Mouse (Mus musculus) CH12.LX (cell line): Measurements from ENCODE around the gene Tmem123. TPM values are rescaled to one million over a fixed set of nuclear protein-coding genes. Genes with fewer than 3 reads are reported as not detected.
A peak's percentile ranks its signal among the peaks of the same experiment; 100 is the strongest.

Experiments
- DNase-seq: peaks from one replicate; pipeline ENCODE4 v3.0.0-alpha.2; 2013; ENCODE audit errors: extremely low read depth
- H3K27ac ChIP-seq: 2 replicates; pipeline ENCODE4 v1.5.1; 2012; ENCODE audit warnings: low read depth, mild to moderate bottlenecking, control low read depth, moderate library complexity; ENCODE audit not compliant: insufficient read depth
- H3K27me3 ChIP-seq: replicated peaks from 2 replicates; pipeline ENCODE3; 2012; ENCODE audit warnings: inconsistent platforms
- H3K36me3 ChIP-seq, 2 experiments: replicated peaks in 1 of 2; 2 replicates each; pipeline versions ENCODE3 to v1.6.1; 2012; ENCODE audit warnings: inconsistent platforms in 1 of 2, low read length in 1 of 2, mild to moderate bottlenecking in 1 of 2, mixed read lengths in 1 of 2, moderate library complexity in 1 of 2; ENCODE audit not compliant: control insufficient read depth in 1 of 2, insufficient read depth in 1 of 2
- H3K4me1 ChIP-seq, 2 experiments: 2 replicates each; pipeline ENCODE4 v1.6.1; 2012; ENCODE audit warnings: inconsistent platforms in 1 of 2, moderate library complexity in 1 of 2; ENCODE audit not compliant: insufficient read depth in 2 of 2, control insufficient read depth in 1 of 2
- H3K4me2 ChIP-seq: 2 replicates; pipeline ENCODE4 v1.6.1; 2012; ENCODE audit warnings: low read depth, mild to moderate bottlenecking, control low read depth; ENCODE audit not compliant: poor library complexity, insufficient read depth, severe bottlenecking
- H3K4me3 ChIP-seq, 3 experiments: fragments of 150-350 bp in 1 of 3; sonication (generic) in 1 of 3; replicated peaks in 1 of 3; 2 replicates each; pipeline versions ENCODE3 to v1.5.1; 2011 to 2012; ENCODE audit warnings: low read depth in 2 of 3, low read length in 2 of 3, mild to moderate bottlenecking in 2 of 3, moderate library complexity in 2 of 3, control low read depth in 1 of 3, improper control_type of control experiment in 1 of 3, inconsistent platforms in 1 of 3, mixed read lengths in 1 of 3; ENCODE audit not compliant: poor library complexity in 1 of 3
- H3K79me2 ChIP-seq: replicated peaks from 2 replicates; pipeline ENCODE4 v1.6.1; 2012; ENCODE audit warnings: mild to moderate bottlenecking, moderate library complexity; ENCODE audit not compliant: control insufficient read depth, poor library complexity, insufficient read depth, severe bottlenecking; ENCODE audit errors: extremely low read depth
- H3K9ac ChIP-seq: 2 replicates; pipeline ENCODE4 v1.6.1; 2012; ENCODE audit warnings: low read depth, mild to moderate bottlenecking, control low read depth, moderate library complexity; ENCODE audit not compliant: insufficient read depth
- H3K9me3 ChIP-seq: replicated peaks from 2 replicates; pipeline ENCODE3; 2012; ENCODE audit warnings: low read length, inconsistent platforms, mixed read lengths
- CHD2 ChIP-seq: IDR thresholded peaks from 2 replicates; pipeline ENCODE4 v1.6.1; 2011; ENCODE audit warnings: low read length, improper control_type of control experiment
- CTCF ChIP-seq, 2 experiments: IDR thresholded peaks in 1 of 2; conservative IDR thresholded peaks in 1 of 2; 2 replicates each; pipeline ENCODE4 v1.5.1; 2011 to 2012; ENCODE audit warnings: low read depth in 2 of 2, low read length in 2 of 2, improper control_type of control experiment in 1 of 2, inconsistent platforms in 1 of 2, mild to moderate bottlenecking in 1 of 2, moderate library complexity in 1 of 2
- E2F4 ChIP-seq: IDR thresholded peaks from 2 replicates; pipeline ENCODE4 v1.6.1; 2011; ENCODE audit warnings: low read depth, low read length, improper control_type of control experiment; ENCODE audit not compliant: insufficient replicate concordance
- ELF1 ChIP-seq: IDR thresholded peaks from 2 replicates; pipeline ENCODE4 v1.6.1; 2014; ENCODE audit warnings: low read depth, mild to moderate bottlenecking, inconsistent platforms, low read length, improper control_type of control experiment
- EP300 ChIP-seq: IDR thresholded peaks from 2 replicates; pipeline ENCODE4 v1.6.1; 2011; ENCODE audit warnings: low read length, improper control_type of control experiment
- ETS1 ChIP-seq: conservative IDR thresholded peaks from 2 replicates; pipeline ENCODE4 v1.6.1; 2012; ENCODE audit warnings: low read depth, mild to moderate bottlenecking, inconsistent platforms, low read length, improper control_type of control experiment, moderate library complexity
- HCFC1 ChIP-seq: IDR thresholded peaks from 2 replicates; pipeline ENCODE4 v1.6.1; 2012; ENCODE audit warnings: low read depth, mild to moderate bottlenecking, inconsistent platforms, low read length, improper control_type of control experiment
- IRF4 ChIP-seq: IDR thresholded peaks from 2 replicates; pipeline ENCODE4 v1.6.1; 2014; ENCODE audit warnings: low read depth, mild to moderate bottlenecking, inconsistent platforms, low read length, improper control_type of control experiment
- JUND ChIP-seq: conservative IDR thresholded peaks from 2 replicates; pipeline ENCODE4 v1.6.1; 2011; ENCODE audit warnings: low read depth, low read length, improper control_type of control experiment
- KAT2A ChIP-seq: IDR thresholded peaks from 2 replicates; pipeline ENCODE4 v1.6.1; 2012; ENCODE audit warnings: low read length, improper control_type of control experiment, inconsistent platforms; ENCODE audit not compliant: insufficient replicate concordance
- MAFK ChIP-seq: IDR thresholded peaks from 2 replicates; pipeline ENCODE4 v1.6.1; 2011; ENCODE audit warnings: low read length, improper control_type of control experiment; ENCODE audit not compliant: insufficient replicate concordance
- MAZ ChIP-seq: IDR thresholded peaks from 2 replicates; pipeline ENCODE4 v1.6.1; 2012; ENCODE audit warnings: low read depth, mild to moderate bottlenecking, inconsistent platforms, low read length, improper control_type of control experiment, moderate library complexity
- MEF2A ChIP-seq: IDR thresholded peaks from 2 replicates; pipeline ENCODE4 v1.6.1; 2014; ENCODE audit warnings: low read depth, mild to moderate bottlenecking, inconsistent platforms, low read length, improper control_type of control experiment, borderline replicate concordance
- MXI1 ChIP-seq: IDR thresholded peaks from 2 replicates; pipeline ENCODE4 v1.6.1; 2011; ENCODE audit warnings: mild to moderate bottlenecking, low read depth, low read length, improper control_type of control experiment
- MYC ChIP-seq: IDR thresholded peaks from 2 replicates; pipeline ENCODE4 v1.6.1; 2011; ENCODE audit warnings: low read depth, mild to moderate bottlenecking, improper control_type of control experiment, low read length
- NELFE ChIP-seq: IDR thresholded peaks from 2 replicates; pipeline ENCODE4 v1.6.1; 2011; ENCODE audit warnings: low read depth, low read length, improper control_type of control experiment
- NRF1 ChIP-seq: IDR thresholded peaks from 2 replicates; pipeline ENCODE4 v1.6.1; 2014; ENCODE audit warnings: low read depth, mild to moderate bottlenecking, inconsistent platforms, low read length, improper control_type of control experiment, moderate library complexity
- PAX5 ChIP-seq: IDR thresholded peaks from 2 replicates; pipeline ENCODE4 v1.6.1; 2012; ENCODE audit warnings: low read length, inconsistent platforms, mixed read lengths
- POLR2AphosphoS2 ChIP-seq: IDR thresholded peaks from 2 replicates; pipeline ENCODE4 v1.6.1; 2011; ENCODE audit warnings: low read depth, low read length, improper control_type of control experiment
- RAD21 ChIP-seq: IDR thresholded peaks from 2 replicates; pipeline ENCODE4 v1.6.1; 2011; ENCODE audit warnings: low read depth, mild to moderate bottlenecking, low read length, improper control_type of control experiment, moderate library complexity
- RCOR1 ChIP-seq: conservative IDR thresholded peaks from 2 replicates; pipeline ENCODE4 v1.6.1; 2012; ENCODE audit warnings: low read depth, mild to moderate bottlenecking, inconsistent platforms, low read length, improper control_type of control experiment
- SIN3A ChIP-seq: IDR thresholded peaks from 2 replicates; pipeline ENCODE4 v1.6.1; 2012; ENCODE audit warnings: low read length, improper control_type of control experiment, inconsistent platforms
- TBP ChIP-seq: conservative IDR thresholded peaks from 2 replicates; pipeline ENCODE4 v1.6.1; 2011; ENCODE audit warnings: low read depth, low read length, improper control_type of control experiment
- TCF12 ChIP-seq: IDR thresholded peaks from 2 replicates; pipeline ENCODE4 v1.6.1; 2014; ENCODE audit warnings: low read depth, mild to moderate bottlenecking, inconsistent platforms, low read length, improper control_type of control experiment
- UBTF ChIP-seq: IDR thresholded peaks from 2 replicates; pipeline ENCODE4 v1.6.1; 2012; ENCODE audit warnings: low read depth, mild to moderate bottlenecking, inconsistent platforms, low read length, improper control_type of control experiment, moderate library complexity
- USF1 ChIP-seq: IDR thresholded peaks from 2 replicates; pipeline ENCODE4 v1.6.1; 2014; ENCODE audit warnings: low read depth, mild to moderate bottlenecking, inconsistent platforms, low read length, improper control_type of control experiment
- ZKSCAN1 ChIP-seq: IDR thresholded peaks from 2 replicates; pipeline ENCODE4 v1.6.1; 2012; ENCODE audit warnings: low read depth, inconsistent platforms, low read length, improper control_type of control experiment, borderline replicate concordance
- ZMIZ1 ChIP-seq: IDR thresholded peaks from 2 replicates; pipeline ENCODE4 v1.6.1; 2012; ENCODE audit warnings: low read depth, mild to moderate bottlenecking, inconsistent platforms, low read length, improper control_type of control experiment
- ZNF384 ChIP-seq: IDR thresholded peaks from 2 replicates; pipeline ENCODE4 v1.6.1; 2012; ENCODE audit warnings: low read depth, low read length, improper control_type of control experiment, inconsistent platforms
- dilution Hi-C: fragments of 300-500 bp; cut with MboI; formaldehyde crosslinking; loops from 2 replicates; pipeline ENCODE4 v1.14.3; 2020; ENCODE audit warnings: low sequenced_read_pairs; ENCODE audit not compliant: extremely low pct_unique_long_range_greater_than_20kb, extremely low pct_ligation_motif_present
- in situ Hi-C: fragments of 300-500 bp; cut with MboI; formaldehyde crosslinking; loops from 3 replicates; pipeline ENCODE4 v1.14.3; 2019; ENCODE audit warnings: low sequenced_read_pairs, low pct_ligation_motif_present, low pct_unique_long_range_greater_than_20kb, mixed read lengths
- polyA plus RNA-seq: library from polyadenylated mRNA; unstranded; fragments of >175 nt; gene quantifications from 2 replicates; pipeline ENCODE4 v1.2.1, GENCODE M21; 2012; ENCODE audit warnings: low read depth; ENCODE audit not compliant: insufficient read length
- total RNA-seq, 2 experiments: library from RNA; depleted of rRNA; stranded (reverse); fragments of 300-350 nt in 1 of 2; fragments of >200 nt in 1 of 2; gene quantifications; 2 replicates each; pipeline ENCODE4 v1.2.3; 2012 to 2014

Tmem123 gene
- total and polyA plus RNA-seq, 3 experiments = 61.1 to 183 (median 107) TPM

DNA sequence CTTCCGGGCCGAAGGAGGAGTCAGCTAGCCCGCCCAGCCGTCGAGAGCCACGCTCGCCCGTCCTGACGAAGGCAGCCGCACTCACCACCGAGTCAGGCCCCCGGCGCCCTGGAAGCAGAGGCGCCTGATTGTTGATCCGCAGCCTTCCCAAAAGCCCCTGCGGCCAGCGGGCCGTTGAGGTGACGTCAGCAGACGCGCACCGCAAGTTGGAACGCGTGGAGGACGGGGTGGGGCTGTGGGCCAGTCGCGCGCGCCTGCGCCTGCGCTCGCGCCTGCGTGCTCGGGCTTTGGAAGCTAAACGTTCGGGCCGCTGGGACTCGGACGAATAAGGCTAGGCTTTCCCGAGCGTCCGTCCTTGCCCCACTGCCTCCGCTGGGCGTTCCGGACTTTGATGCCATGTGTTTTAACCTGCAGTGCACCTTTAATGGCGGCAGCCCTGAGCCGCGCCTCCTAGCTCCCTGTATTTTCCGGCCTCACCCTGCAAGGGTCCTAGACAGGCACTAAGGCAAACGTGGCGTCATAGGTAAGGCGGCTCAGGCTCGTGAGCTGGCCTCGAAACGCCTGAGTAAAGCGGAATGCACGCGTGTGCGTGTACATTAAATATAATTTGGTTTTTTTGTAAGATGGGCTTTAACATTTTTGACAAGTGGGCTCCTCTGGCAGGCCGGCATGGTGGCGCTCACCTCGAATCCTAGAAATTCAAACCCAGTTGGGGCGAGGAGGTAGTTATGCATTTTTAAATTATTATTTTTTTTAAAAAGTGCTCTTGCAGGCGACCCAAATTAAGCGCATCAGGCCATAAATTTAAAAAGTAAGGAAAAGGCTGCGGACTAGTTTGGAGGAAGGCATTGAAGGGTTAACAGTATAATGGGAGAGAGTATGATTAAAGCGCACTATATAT, 73.3 kb downstream of the Tmem123 start, which contains the start of gene Birc2 (continued):
- TF ChIP-seq CTCF (conservative IDR thresholded peaks at IDR 0.05 in 1 of 2, IDR thresholded peaks at IDR 0.05 in 1 of 2; ENCODE audit: low read depth in 2 of 2, low read length in 2 of 2) = no peak
- TF ChIP-seq IRF4 = 0 out of 2 replicates have a peak, but pooled peaks have one; percentile 41
- TF ChIP-seq TCF12 = peak; percentile 92
- TF ChIP-seq HCFC1 = peak; percentile 81
- TF ChIP-seq ZMIZ1 = peak; percentile 87
- peak; percentile 75; the same call in 1 of the 2 replicates for TF ChIP-seq POLR2AphosphoS2
- no peak for TF ChIP-seq JUND
- no peak for TF ChIP-seq MAFK
- peak; percentile 73 for TF ChIP-seq MXI1
- peak; percentile 66; the same call in 1 of the 2 replicates for TF ChIP-seq MAZ
- TF ChIP-seq PAX5 = no peak
- TF ChIP-seq EP300 = no peak
- TF ChIP-seq USF1 = no peak
- TF ChIP-seq NELFE = peak; percentile 93
- TF ChIP-seq RAD21 = no peak
- peak; percentile 53 for TF ChIP-seq ELF1
- TF ChIP-seq ETS1 = peak; percentile 68
- TF ChIP-seq UBTF = peak; percentile 97
- TF ChIP-seq RCOR1 = 0 out of 2 replicates have a peak, but pooled peaks have one; percentile 56
- peak; percentile 82 for TF ChIP-seq MEF2A

GRCm38 (mm10) chr9:7837806-7838440, 74.1 kb downstream of the Tmem123 start:
- H3K27ac ChIP-seq = peak overlapping the region; percentile 97
- TF ChIP-seq NRF1 (0 out of 2 replicates have a peak, but pooled peaks have one; percentile 10), TBP (peak; percentile 76), RCOR1 (peak; percentile 50), MAFK (peak; percentile 69; the same call in 1 of the 2 replicates), MAZ (peak; percentile 80), MYC (peak; percentile 54; the same call in 1 of the 2 replicates), CTCF (conservative IDR thresholded peaks at IDR 0.05 in 1 of 2, IDR thresholded peaks at IDR 0.05 in 1 of 2; ENCODE audit: low read depth in 2 of 2, low read length in 2 of 2) (no peak), ETS1 (0 out of 2 replicates have a peak, but pooled peaks have one; percentile 9), ELF1 (peak; percentile 37; the same call in 1 of the 2 replicates), TCF12 (peak; percentile 74), NELFE (peak; percentile 34; the same call in 1 of the 2 replicates), IRF4 (peak; percentile 89), EP300 (no peak; the same call in 1 of the 2 replicates), UBTF (no peak), POLR2AphosphoS2 (0 out of 2 replicates have a peak, but pooled peaks have one; percentile 6), SIN3A (peak; percentile 52), JUND (0 out of 2 replicates have a peak, but pooled peaks have one; percentile 33), PAX5 (no peak), MEF2A (peak; percentile 80; the same call in 1 of the 2 replicates), E2F4 (no peak), ZNF384 (peak; percentile 45), MXI1 (no peak), ZKSCAN1 (no peak), CHD2 (peak; percentile 96), KAT2A (0 out of 2 replicates have a peak, but pooled peaks have one; percentile 65)

More at GRCm38 (mm10) chr9:7837806-7838440, 74.1 kb downstream of the Tmem123 start:
- in situ Hi-C loops (no loop called here), dilution Hi-C loops (no loop called here)
- Histone ChIP-seq H3K27me3 (no peaks in the 10 kb centered on the region), H3K4me3 (peak overlapping the region; percentile 71 to 75 (median 73)), H3K4me1 (peaks cover 2 to 20% of the 10 kb centered on the region in 2 experiments; a peak in 3 of 4 replicates), H3K4me2 (peak overlapping the region; percentile 77), H3K79me2 (peaks cover 26% of the 10 kb centered on the region), H3K36me3 (peaks cover 0 to 10% of the 10 kb centered on the region in 2 experiments), H3K9ac (peak overlapping the region; percentile 92), H3K9me3 (no peaks in the 10 kb centered on the region)
- peak; percentile 89 for DNase-seq
